Mouse (Mus musculus) monocyte, adult 2 months (primary cell): Measurements from ENCODE around the gene Msh6.
A peak's percentile ranks its signal among the peaks of the same experiment; 100 is the strongest.
"Not testable (repeated sequence)": the region's sequence is repeated elsewhere in the genome, so short reads cannot be mapped to it uniquely, and the experiment has no call there.

Experiments
- DNase-seq, 2 experiments: peaks; one replicate each; pipeline ENCODE4 v3.0.0; 2022; ENCODE audit warnings: low spot score in 2 of 2, low read depth in 1 of 2

The Msh6 gene

DNA sequence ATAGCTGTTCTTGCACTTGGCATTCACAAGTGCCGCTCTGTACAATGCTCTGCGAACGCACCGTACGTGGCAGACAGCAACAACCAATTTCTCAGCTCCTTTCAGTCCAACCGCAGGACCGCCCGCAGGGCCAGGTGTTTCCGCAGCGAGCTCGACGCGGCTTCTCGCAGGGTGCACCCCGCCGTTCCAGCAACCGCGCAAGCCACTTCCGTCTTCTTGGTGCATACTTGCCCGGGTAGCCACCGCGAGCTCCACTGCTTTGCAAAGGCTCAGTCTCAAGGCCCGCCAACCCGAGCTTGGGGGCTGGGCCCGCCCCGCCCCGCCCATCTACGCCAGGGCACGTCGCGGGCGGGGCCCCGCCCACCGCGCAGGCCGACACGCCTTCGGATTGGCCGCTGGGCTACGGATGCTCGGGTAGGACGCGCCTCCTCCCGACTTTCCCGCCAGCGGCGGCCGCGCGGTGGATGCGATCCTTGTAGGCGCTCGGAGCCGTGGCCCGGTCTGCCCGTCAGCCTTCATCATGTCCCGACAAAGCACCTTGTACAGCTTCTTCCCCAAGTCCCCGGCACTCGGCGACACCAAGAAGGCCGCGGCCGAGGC lies at the start of gene Msh6:
TSS of gene Msh6 (plus strand) at position 434 of the 600 bp plus-strand sequence.
- peak; percentile 62 to 70 for DNase-seq

- no peak for DNase-seq
Observed at GRCm38 (mm10) chr17:87934326-87934725, 40.5 kb upstream of the Msh6 start.

GRCm38 (mm10) chr17:87934736-87935135 lies 40.1 kb upstream of the Msh6 start:
- DNase-seq, result no peak

DNA sequence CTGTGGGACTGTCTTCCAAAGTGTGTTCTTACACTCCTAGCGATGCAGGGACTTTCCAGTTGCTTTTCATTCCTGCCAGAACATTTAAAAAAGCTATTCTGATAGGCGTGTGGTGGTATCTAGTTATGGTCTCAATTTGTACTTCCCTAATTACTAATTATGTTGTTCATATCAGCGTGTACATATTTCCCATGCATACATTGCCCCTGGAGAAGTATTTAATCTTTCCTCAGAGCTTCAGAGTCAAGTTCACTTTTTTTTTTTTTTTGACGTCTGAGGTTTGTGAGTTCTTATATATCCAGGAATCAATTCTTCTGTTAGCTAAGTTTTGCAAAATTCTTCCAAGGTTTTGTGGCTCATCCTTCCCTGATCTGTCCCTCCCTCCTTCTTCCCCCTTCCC lies 38.7 kb upstream of the Msh6 start:
- DNase-seq, result no peak

- DNase-seq, result peak in 1 of 2 experiments; percentile 46
Observed at GRCm38 (mm10) chr17:87948965-87949584, 25.8 kb upstream of the Msh6 start.

DNA sequence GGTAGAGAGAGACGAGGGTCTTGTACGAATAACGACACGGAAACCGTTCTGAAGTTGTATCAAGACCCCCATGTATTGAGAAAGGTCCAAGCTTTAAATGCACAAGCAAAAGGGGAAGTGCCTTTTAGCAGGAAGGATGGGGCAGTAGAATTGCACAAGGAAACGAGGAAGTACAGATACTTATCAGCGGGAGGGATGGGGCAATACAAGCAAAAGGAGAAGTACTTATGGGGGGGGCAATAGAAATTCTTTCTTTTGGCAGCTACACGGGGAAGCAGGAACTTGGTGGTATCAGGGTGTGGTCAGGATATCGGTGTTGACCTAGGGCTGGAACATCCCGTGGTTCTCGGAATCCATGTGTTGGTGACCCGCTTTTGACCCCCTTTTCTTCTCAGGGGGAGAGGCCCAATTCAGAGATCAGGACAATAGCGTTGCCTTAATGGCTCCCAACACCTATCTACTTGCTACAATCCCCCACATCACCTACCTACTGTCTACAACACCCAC lies 20.2 kb upstream of the Msh6 start:
- not testable (repeated sequence) for DNase-seq

GRCm38 (mm10) chr17:87957096-87957840 lies 17.6 kb upstream of the Msh6 start:
- DNase-seq, result no peak

- DNase-seq, result no peak
Observed at GRCm38 (mm10) chr17:87958283-87958682, 16.6 kb upstream of the Msh6 start.

- DNase-seq, result not testable (repeated sequence)
Observed at GRCm38 (mm10) chr17:87959406-87959805, 15.5 kb upstream of the Msh6 start.

DNA sequence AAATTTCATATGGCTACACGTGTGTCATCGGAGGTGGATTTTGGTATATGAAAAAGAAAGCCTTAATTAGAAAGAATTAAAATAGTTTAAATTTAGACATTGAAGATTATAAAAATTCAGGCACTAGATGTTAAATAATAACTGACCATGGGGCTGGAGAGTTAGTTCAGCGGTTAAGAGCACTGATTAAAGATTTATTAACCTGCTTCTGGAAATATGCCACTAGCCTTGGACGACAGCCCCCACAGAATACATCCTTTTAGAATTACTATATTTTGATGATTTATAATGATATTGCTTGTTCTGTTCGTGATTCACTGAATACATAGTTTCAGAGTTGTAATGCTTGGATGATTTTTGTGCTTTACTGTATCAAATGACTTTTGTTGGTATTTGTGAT lies 14.9 kb upstream of the Msh6 start:
- DNase-seq, result not testable (repeated sequence)

- no peak for DNase-seq
Observed at GRCm38 (mm10) chr17:87963081-87964075, 11.5 kb upstream of the Msh6 start.

DNA sequence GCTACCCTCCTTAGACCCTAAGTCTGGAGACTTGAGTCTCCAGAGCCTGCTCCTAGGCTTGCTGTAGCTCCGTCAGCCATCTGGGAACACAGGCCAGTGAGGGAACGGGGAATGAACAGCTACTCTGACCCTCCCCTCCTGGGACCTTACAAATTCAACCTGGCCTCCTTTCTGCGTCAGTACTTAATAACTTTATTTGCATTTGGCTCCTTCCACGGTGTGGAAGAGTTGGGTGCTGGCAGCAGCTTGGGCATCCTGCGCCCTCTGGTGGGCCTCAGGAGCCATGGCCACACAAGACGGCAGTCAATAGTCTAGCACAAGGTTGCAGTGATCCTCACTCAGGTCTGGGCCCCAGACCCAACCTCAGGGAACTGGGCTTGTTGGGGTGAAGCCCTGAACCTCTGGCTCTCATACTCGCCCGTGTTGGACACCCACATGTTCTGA lies 6.4 kb upstream of the Msh6 start:
- not testable (repeated sequence) for DNase-seq

DNA sequence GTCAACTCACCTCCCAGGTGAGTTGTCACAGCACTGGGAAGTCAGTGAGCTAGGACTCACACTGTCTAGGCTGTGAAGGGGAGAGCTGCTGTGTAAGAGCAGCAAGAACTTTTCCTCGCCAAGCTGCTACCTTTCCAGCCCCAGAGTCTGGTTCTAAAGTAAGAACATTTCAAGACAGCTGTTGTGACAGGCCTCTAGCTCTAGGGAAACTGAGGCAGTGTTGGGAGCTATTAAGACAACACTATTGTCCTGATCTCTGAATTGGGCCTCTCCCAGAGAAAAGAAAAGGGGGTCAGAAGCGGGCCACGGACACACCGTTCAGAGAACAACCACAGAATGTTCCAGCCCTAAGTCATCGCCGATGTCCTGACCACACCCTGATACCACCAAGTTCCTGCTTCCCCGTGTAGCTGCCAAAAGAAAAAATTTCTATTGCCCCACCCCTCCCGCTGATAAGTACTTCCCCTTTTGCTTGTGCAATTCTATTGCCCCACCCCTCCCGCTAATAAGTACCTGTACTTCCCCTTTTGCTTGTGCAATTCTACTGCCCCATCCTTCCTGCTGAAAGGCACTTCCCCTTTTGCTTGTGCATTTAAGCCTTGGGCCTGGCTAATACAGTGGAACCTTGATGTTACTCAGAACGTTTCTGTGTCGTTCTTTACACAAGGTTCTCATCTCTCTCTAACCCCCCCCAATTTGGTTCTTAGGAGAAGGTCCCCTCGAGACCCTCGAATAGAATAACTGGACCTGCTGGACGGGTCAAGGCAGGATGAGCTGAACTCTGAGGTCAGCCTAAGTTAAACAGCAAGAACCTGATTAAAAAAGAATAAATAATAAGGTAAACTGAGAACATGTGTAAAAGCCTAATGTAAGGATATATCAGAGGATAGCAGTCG lies 2.9 kb upstream of the Msh6 start:
- peak; percentile 46 to 63 for DNase-seq

- DNase-seq, result no peak
Observed at GRCm38 (mm10) chr17:87972856-87973255, 2.0 kb upstream of the Msh6 start.

GRCm38 (mm10) chr17:87973261-87974167 lies 1.3 kb upstream of the Msh6 start:
- DNase-seq, result no peak

- no peak for DNase-seq
Observed at GRCm38 (mm10) chr17:87975229-87975853, 479 bp downstream of the Msh6 start.

- DNase-seq, result no peak
Observed at GRCm38 (mm10) chr17:87976154-87976806, 1.4 kb downstream of the Msh6 start.

- DNase-seq, result not testable (repeated sequence)
Observed at GRCm38 (mm10) chr17:87976927-87977326, 2.1 kb downstream of the Msh6 start.
